Mouse (Mus musculus) bone marrow macrophage, adult 2 months (primary cell): Measurements from ENCODE around the gene Cyp2w1.

Source experiments
- CTCF ChIP-seq: IDR thresholded peaks from 2 replicates; pipeline ENCODE4 v1.5.1; 2012; ENCODE audit warnings: low read depth, mild to moderate bottlenecking, low read length, moderate library complexity
- POLR2A ChIP-seq: IDR thresholded peaks from 2 replicates; pipeline ENCODE4 v1.6.1; 2012; ENCODE audit warnings: mild to moderate bottlenecking, low read depth, low read length, borderline replicate concordance

DNA sequence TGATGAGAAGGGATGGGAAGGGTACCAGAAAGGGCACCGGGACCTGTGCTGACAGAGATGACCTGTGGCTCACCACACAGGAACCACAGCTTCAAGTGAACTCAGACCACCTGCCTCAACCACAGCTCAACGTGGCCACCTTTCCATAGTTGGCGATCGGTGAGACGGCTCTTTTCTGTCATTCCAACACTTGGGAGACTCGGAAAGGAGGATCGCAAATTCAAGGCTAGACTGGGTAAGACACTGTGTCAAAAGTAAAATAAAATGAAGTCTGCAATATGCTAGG lies 25.8 kb downstream of the Cyp2w1 start:
- TF ChIP-seq CTCF (no peak), POLR2A (no peak)
